Mouse (Mus musculus): ENCODE measurements at regions not wholly inside any gene's neighbourhood (a gene's known extent, or its start where the extent isn't known, plus 50 kb on each side); places are given as distances from the start of the nearest gene placed in this dataset.

DNA sequence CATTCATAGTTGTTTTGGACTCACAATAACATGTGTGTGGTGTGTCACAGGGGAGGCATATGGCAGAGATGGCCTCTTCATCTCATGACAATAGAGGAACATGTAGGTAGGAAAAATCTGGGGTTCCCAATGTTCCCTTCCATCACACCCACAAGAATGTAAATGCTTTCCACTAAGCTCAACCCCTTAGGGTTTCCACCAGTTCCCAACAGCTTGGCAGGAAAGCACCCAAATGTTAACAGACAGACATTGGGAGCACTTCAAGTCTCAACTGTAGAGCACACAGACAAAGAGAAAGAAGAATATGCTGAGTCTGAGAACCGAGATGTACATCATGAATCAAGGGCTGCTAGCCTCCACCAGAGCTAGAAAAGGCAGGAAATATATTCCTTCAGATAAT, 339.7 kb upstream of the Actbl2 start:
- no peak overlapping the region for H3K4me3 ChIP-seq (ENCODE audit: insufficient read depth in 1 of 2, low read depth in 1 of 2, low read length in 2 of 2, poor library complexity in 1 of 2, severe bottlenecking in 1 of 2)
- H3K9ac ChIP-seq (ENCODE audit: insufficient read depth, low read depth, low read length, poor library complexity, severe bottlenecking): no peak overlapping the region
- H3K27ac ChIP-seq (ENCODE audit: insufficient read depth, low read depth, low read length, poor library complexity, severe bottlenecking): no peak overlapping the region
- H3K9me3 ChIP-seq (ENCODE audit: control insufficient read depth, insufficient read depth, low read depth, low read length): no peaks in the 10 kb centered on the region
- DNase-seq (ENCODE audit: low read depth, low spot score): no peak
- no peak for TF ChIP-seq ZC3H11A (IDR thresholded peaks at IDR 0.05; ENCODE audit: borderline replicate concordance, low read depth, low read length)
- no peak for TF ChIP-seq CHD2 (IDR thresholded peaks at IDR 0.05; ENCODE audit: low read depth, low read length)
- TF ChIP-seq HCFC1 (IDR thresholded peaks at IDR 0.05; ENCODE audit: borderline replicate concordance, insufficient read depth, low read length): no peak
- TF ChIP-seq ZNF384 (IDR thresholded peaks at IDR 0.05; ENCODE audit: low read depth, low read length): no peak
- TF ChIP-seq MAFK (IDR thresholded peaks at IDR 0.05; ENCODE audit: insufficient read depth, low read depth, low read length): no peak
- in situ Hi-C loops (cut with MboI; ENCODE audit: low sequenced_read_pairs in 2 of 2, unreplicated experiment in 2 of 2): no loop called here
- no peaks in the 10 kb centered on the region for H3K4me1 ChIP-seq (ENCODE audit: control insufficient read depth in 2 of 2, insufficient read depth in 2 of 2, low read length in 2 of 2, poor library complexity in 1 of 2)
- no peaks in the 10 kb centered on the region for H3K36me3 ChIP-seq (ENCODE audit: control insufficient read depth, insufficient read depth, low read length, poor library complexity, severe bottlenecking)

DNA sequence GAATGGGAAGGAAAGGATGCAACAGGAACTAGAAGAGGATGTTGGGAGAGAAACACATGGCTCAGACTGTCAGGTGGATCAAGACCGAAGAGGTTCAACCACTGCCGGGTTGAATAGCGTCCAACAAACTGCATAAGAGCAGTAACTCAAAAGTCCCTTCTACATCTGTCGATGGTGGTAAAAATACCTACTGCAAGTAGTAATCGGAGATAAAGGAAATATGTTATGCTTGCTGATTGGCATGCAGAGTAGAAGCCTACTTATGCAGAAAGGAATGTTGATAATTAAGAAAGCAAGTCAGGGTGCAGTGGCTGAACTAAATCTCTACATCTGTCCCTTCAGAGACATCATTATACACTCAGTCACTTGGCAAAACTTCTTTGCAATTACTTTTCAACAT, 330.9 kb upstream of the Actbl2 start:
- H3K4me3 ChIP-seq (ENCODE audit: insufficient read depth in 1 of 2, low read depth in 1 of 2, low read length in 2 of 2, poor library complexity in 1 of 2, severe bottlenecking in 1 of 2): no peak overlapping the region
- H3K36me3 ChIP-seq (ENCODE audit: control insufficient read depth, insufficient read depth, low read length, poor library complexity, severe bottlenecking): no peaks in the 10 kb centered on the region
- no peak overlapping the region for H3K9ac ChIP-seq (ENCODE audit: insufficient read depth, low read depth, low read length, poor library complexity, severe bottlenecking)
- H3K9me3 ChIP-seq (ENCODE audit: control insufficient read depth, insufficient read depth, low read depth, low read length): no peaks in the 10 kb centered on the region
- in situ Hi-C loops (cut with MboI; ENCODE audit: low sequenced_read_pairs in 2 of 2, unreplicated experiment in 2 of 2): no loop called here
- no peak overlapping the region for H3K27ac ChIP-seq (ENCODE audit: insufficient read depth, low read depth, low read length, poor library complexity, severe bottlenecking)
- no peaks in the 10 kb centered on the region for H3K4me1 ChIP-seq (ENCODE audit: control insufficient read depth in 2 of 2, insufficient read depth in 2 of 2, low read length in 2 of 2, poor library complexity in 1 of 2)
- DNase-seq (ENCODE audit: low read depth, low spot score): no peak
- TF ChIP-seq MAFK (IDR thresholded peaks at IDR 0.05; ENCODE audit: insufficient read depth, low read depth, low read length): no peak

DNA sequence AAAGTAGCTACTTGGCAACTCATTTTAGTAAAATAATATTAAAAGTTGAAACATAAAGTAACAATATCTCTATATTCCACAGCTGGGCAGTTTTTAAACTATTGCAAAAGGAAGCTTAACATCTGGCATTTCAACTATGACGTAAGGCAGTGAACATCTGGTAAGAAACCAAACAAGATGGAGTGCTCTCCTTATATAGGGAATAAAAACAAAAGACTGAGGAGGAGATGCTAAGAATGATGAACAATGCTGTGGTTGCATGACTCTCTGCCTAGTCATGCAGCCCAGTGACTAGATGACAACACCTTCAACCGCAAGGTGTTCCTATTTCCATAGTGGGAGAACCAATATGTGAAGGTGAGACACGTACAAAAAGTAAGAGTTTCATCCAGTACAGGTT, 329.9 kb upstream of the Actbl2 start:
- no peaks in the 10 kb centered on the region for H3K4me1 ChIP-seq (ENCODE audit: control insufficient read depth in 2 of 2, insufficient read depth in 2 of 2, low read length in 2 of 2, poor library complexity in 1 of 2)
- no peak overlapping the region for H3K27ac ChIP-seq (ENCODE audit: insufficient read depth, low read depth, low read length, poor library complexity, severe bottlenecking)
- in situ Hi-C loops (cut with MboI; ENCODE audit: low sequenced_read_pairs in 2 of 2, unreplicated experiment in 2 of 2): no loop called here
- no peaks in the 10 kb centered on the region for H3K36me3 ChIP-seq (ENCODE audit: control insufficient read depth, insufficient read depth, low read length, poor library complexity, severe bottlenecking)
- H3K4me3 ChIP-seq (ENCODE audit: insufficient read depth in 1 of 2, low read depth in 1 of 2, low read length in 2 of 2, poor library complexity in 1 of 2, severe bottlenecking in 1 of 2): no peak overlapping the region
- H3K9me3 ChIP-seq (ENCODE audit: control insufficient read depth, insufficient read depth, low read depth, low read length): no peaks in the 10 kb centered on the region
- no peak for DNase-seq (ENCODE audit: low read depth, low spot score)
- TF ChIP-seq ZNF384 (IDR thresholded peaks at IDR 0.05; ENCODE audit: low read depth, low read length) (no peak), HCFC1 (IDR thresholded peaks at IDR 0.05; ENCODE audit: borderline replicate concordance, insufficient read depth, low read length) (no peak), MAFK (IDR thresholded peaks at IDR 0.05; ENCODE audit: insufficient read depth, low read depth, low read length) (no peak), CHD2 (IDR thresholded peaks at IDR 0.05; ENCODE audit: low read depth, low read length) (no peak), ZC3H11A (IDR thresholded peaks at IDR 0.05; ENCODE audit: borderline replicate concordance, low read depth, low read length) (no peak)
- no peak overlapping the region for H3K9ac ChIP-seq (ENCODE audit: insufficient read depth, low read depth, low read length, poor library complexity, severe bottlenecking)

DNA sequence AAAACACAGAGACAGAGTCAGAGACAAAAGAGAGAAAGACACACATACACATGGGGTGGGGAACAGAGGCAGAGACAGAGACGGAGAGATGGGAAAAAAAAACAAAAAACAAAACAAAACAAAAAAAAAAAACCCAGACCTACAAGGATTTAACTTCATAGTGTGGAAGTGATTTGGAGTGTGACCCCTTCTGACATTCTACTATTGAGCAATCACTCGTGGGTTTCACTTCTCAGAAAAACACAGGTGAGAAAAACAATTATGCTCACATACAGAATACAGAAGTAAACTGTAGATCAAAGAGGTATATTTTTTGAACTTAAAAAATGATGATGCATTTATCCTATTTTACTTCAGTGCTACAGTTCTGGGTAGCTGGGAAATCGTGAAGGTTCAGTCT, 326.7 kb upstream of the Actbl2 start:
- TF ChIP-seq CHD2 (IDR thresholded peaks at IDR 0.05; ENCODE audit: low read depth, low read length) (no peak), ZC3H11A (IDR thresholded peaks at IDR 0.05; ENCODE audit: borderline replicate concordance, low read depth, low read length) (no peak), MAFK (IDR thresholded peaks at IDR 0.05; ENCODE audit: insufficient read depth, low read depth, low read length) (no peak)
- H3K4me3 ChIP-seq (ENCODE audit: insufficient read depth in 1 of 2, low read depth in 1 of 2, low read length in 2 of 2, poor library complexity in 1 of 2, severe bottlenecking in 1 of 2): no peak overlapping the region
- in situ Hi-C loops (cut with MboI; ENCODE audit: low sequenced_read_pairs in 2 of 2, unreplicated experiment in 2 of 2): no loop called here
- no peak overlapping the region for H3K27ac ChIP-seq (ENCODE audit: insufficient read depth, low read depth, low read length, poor library complexity, severe bottlenecking)
- no peak overlapping the region for H3K9ac ChIP-seq (ENCODE audit: insufficient read depth, low read depth, low read length, poor library complexity, severe bottlenecking)
- H3K36me3 ChIP-seq (ENCODE audit: control insufficient read depth, insufficient read depth, low read length, poor library complexity, severe bottlenecking): no peaks in the 10 kb centered on the region
- no peaks in the 10 kb centered on the region for H3K4me1 ChIP-seq (ENCODE audit: control insufficient read depth in 2 of 2, insufficient read depth in 2 of 2, low read length in 2 of 2, poor library complexity in 1 of 2)
- H3K9me3 ChIP-seq (ENCODE audit: control insufficient read depth, insufficient read depth, low read depth, low read length): no peaks in the 10 kb centered on the region
- no peak for DNase-seq (ENCODE audit: low read depth, low spot score)

DNA sequence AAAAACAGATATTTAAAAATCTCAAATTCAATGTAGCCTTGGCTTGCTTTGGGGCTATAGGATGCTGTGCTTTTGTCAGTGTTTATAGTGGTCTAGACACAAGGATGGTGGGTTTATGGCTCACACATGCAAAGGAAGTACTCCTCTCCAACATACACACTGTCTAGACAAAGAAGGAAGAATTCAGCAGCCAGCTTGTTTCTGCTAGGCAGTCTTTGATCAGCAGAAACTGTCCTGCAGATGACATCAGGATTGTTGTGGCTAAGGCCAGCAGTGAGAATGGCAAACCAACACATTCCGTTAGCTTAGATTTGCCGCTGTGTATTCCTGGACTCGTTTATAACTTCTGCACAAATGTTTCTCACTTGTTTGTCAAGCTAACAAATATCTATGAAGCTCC, 325.9 kb upstream of the Actbl2 start:
- Histone ChIP-seq H3K36me3 (ENCODE audit: control insufficient read depth, insufficient read depth, low read length, poor library complexity, severe bottlenecking) (no peaks in the 10 kb centered on the region), H3K4me1 (ENCODE audit: control insufficient read depth in 2 of 2, insufficient read depth in 2 of 2, low read length in 2 of 2, poor library complexity in 1 of 2) (no peaks in the 10 kb centered on the region), H3K9me3 (ENCODE audit: control insufficient read depth, insufficient read depth, low read depth, low read length) (no peaks in the 10 kb centered on the region), H3K4me3 (ENCODE audit: insufficient read depth in 1 of 2, low read depth in 1 of 2, low read length in 2 of 2, poor library complexity in 1 of 2, severe bottlenecking in 1 of 2) (no peak overlapping the region), H3K9ac (ENCODE audit: insufficient read depth, low read depth, low read length, poor library complexity, severe bottlenecking) (no peak overlapping the region), H3K27ac (ENCODE audit: insufficient read depth, low read depth, low read length, poor library complexity, severe bottlenecking) (no peak overlapping the region)
- TF ChIP-seq CHD2 (IDR thresholded peaks at IDR 0.05; ENCODE audit: low read depth, low read length) (no peak), ZC3H11A (IDR thresholded peaks at IDR 0.05; ENCODE audit: borderline replicate concordance, low read depth, low read length) (no peak), HCFC1 (IDR thresholded peaks at IDR 0.05; ENCODE audit: borderline replicate concordance, insufficient read depth, low read length) (no peak), ZNF384 (IDR thresholded peaks at IDR 0.05; ENCODE audit: low read depth, low read length) (no peak), MAFK (IDR thresholded peaks at IDR 0.05; ENCODE audit: insufficient read depth, low read depth, low read length) (no peak)
- in situ Hi-C loops (cut with MboI; ENCODE audit: low sequenced_read_pairs in 2 of 2, unreplicated experiment in 2 of 2): no loop called here
- no peak for DNase-seq (ENCODE audit: low read depth, low spot score)

Measured in ES-E14 (cell line).